In genomic region chr14:88399270-88399669, GRCm38 (mm10) we compare ENCODE assay signal across 27 mouse cellular contexts.
DNase-seq lines count a peak whose midpoint lies in the region; ATAC-seq lines count a peak whose summit lies in the region.
"Had no signal": no experiment of that assay in that cellular context is flagged by ENCODE, and none has a peak within 500 bp of the region (broad histone marks: within the 10 kb centered on the region; RNA-seq: fewer than 3 reads in every experiment).

No protein-coding gene starts in this region.

- ATAC-seq in frontal cortex, adult (ENCODE audit: low TSS enrichment): 0 out of 2 replicates have a peak, but pooled peaks have one; percentile 4
- ATAC-seq: activated CD4-positive, CD25-positive, alpha-beta regulatory T cell, adult 4 months; CD4-positive, CD25-positive, alpha-beta regulatory T cell, adult 4 months; forebrain, postnatal 0 days; hindbrain, postnatal 0 days; intestine, embryonic 15.5 days; midbrain, embryonic 16.5 days had no signal

- DNase-seq in frontal cortex, postnatal 36 days (ENCODE audit: low spot score in 2 of 2): no peak
- DNase-seq in retina, postnatal 1 day: peak; percentile 14
- no peak for DNase-seq in retina, embryonic 14.5 days (ENCODE audit: low spot score)
- DNase-seq in embryo, embryonic 11 days: peak; percentile 3
- no peak for DNase-seq in liver
- no peak for DNase-seq in urinary bladder, adult 2 months (ENCODE audit: low spot score)
- DNase-seq: adrenal gland, adult 2 months; adrenal gland, postnatal 36 days; cerebellum, adult 2 months; cerebellum, postnatal 14 days; forebrain, postnatal 0 days; gastrocnemius, postnatal 14 days; heart, adult 11 months; heart, postnatal 36 days; kidney, adult 2 months; kidney, postnatal 4 days; layer of hippocampus, postnatal 36 days; left cerebral cortex, postnatal 4 days; lung, adult 2 months; lung, postnatal 36 days; right cerebral cortex, postnatal 14 days had no signal

Comparison
In these comparisons a context has a peak if more than half of its experiments do, and no peak if none do; other contexts are left out.
1. DNase-seq: peak in retina, postnatal 1 day (single experiment) and embryo, embryonic 11 days (single experiment); none in frontal cortex, postnatal 36 days (0 of 2), retina, embryonic 14.5 days (single experiment), liver (single experiment) and urinary bladder, adult 2 months (single experiment).